ENCODE assay signal across 20 mouse cellular contexts in the genomic region with DNA sequence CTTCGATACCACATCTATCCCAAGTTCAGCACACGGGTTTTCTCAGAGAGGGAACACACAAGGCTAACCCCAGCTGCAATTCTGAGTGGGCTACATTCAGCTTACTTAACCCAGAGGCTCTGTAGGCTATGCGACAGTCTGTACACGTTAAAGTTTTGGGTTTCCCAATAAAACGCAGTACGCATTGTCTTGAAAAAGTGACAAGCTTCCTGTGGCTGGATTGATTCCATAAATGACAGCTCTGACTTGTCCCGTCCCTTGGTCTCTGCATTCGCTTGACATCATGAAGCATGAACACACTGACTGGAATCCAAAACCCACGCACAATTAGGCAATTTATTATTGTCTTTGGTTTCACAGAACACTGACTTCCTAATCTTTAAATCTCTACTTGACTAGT.
A peak's percentile ranks its signal among the peaks of the same experiment; 100 is the strongest.
DNase-seq lines count a peak whose midpoint lies in the region; ATAC-seq lines count a peak whose summit lies in the region.
"Had no signal": no experiment of that assay in that cellular context is flagged by ENCODE, and none has a peak within 500 bp of the region (broad histone marks: within the 10 kb centered on the region; RNA-seq: fewer than 3 reads in every experiment).

No protein-coding gene starts in this region.

- DNase-seq in cerebellum, adult 11 months: peak; percentile 34
- peak; percentile 61 for DNase-seq in brain, adult 2 months (ENCODE audit: low read depth, low spot score)
- DNase-seq in cerebellum, adult 8-10 months: peak; percentile 45
- DNase-seq in cerebellum, postnatal 25 days: peak; percentile 35 to 58
- no peak for DNase-seq in gastrocnemius, postnatal 36 days
- no peak for DNase-seq in left cerebral cortex, postnatal 25 days (ENCODE audit: low spot score in 2 of 2)
- no peak for DNase-seq in kidney, adult 9 months
- DNase-seq: adrenal gland, postnatal 10 days; adrenal gland, postnatal 36 days; forebrain, postnatal 0 days; gastrocnemius, adult 2 months; gastrocnemius, postnatal 14 days; heart, adult 2 months; kidney, adult 11 months; kidney, adult 8-10 months had no signal

- intact Hi-C loops in gastrocnemius, postnatal 36 days (cut with DNase I): no loop called here
- intact Hi-C loops in left cerebral cortex, postnatal 25 days (cut with DNase I): no loop called here

- no peak for ATAC-seq in cerebellum, adult (ENCODE audit: insufficient number of reproducible peaks, low FRiP score, low TSS enrichment)
- ATAC-seq: forebrain, embryonic 14.5 days; forebrain, postnatal 0 days; hindbrain, embryonic 16.5 days; intestine, embryonic 15.5 days; Patski had no signal

Comparison
In these comparisons a context has a peak if more than half of its experiments do, and no peak if none do; other contexts are left out.
1. DNase-seq: peak in cerebellum, adult 11 months (single experiment), brain, adult 2 months (single experiment), cerebellum, adult 8-10 months (single experiment) and cerebellum, postnatal 25 days (2 of 2); none in gastrocnemius, postnatal 36 days (0 of 2), left cerebral cortex, postnatal 25 days (0 of 2) and kidney, adult 9 months (single experiment).